Mouse (Mus musculus): ENCODE data around the gene Srf.

GRCm38 (mm10) chr17:46547923-46548322 lies 8.1 kb downstream of the Srf start:
- TF ChIP-seq GATA1 (IDR thresholded peaks at IDR 0.05; ENCODE audit: low read length) (no peak), TAL1 (IDR thresholded peaks at IDR 0.05; ENCODE audit: low read length) (no peak)

Measured in erythroblast, embryonic 14.5 days (primary cell).